ENCODE assay signal across 33 mouse cellular contexts in the genomic region with DNA sequence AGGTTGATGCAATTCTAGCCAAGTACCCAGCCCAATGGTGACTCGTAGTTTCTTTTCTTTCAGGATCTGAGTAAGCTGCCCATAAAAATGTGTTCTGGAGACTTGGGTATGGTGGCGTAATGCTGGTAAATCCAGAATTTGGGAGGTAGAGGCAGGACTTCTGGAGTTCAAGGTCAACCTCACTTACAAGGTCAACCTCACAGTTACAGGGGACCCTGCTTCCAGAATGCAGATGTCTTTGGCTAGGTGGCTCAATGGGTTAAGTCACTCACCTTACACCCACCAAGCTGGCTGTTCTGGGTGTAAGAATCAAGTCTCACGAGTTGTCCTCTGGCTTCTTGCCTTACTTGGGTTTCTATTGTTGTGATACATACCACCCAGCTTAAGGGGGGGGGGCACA. TPM values are rescaled to one million over a fixed set of nuclear protein-coding genes. Genes with fewer than 3 reads are reported as not detected.
DNase-seq lines count a peak whose midpoint lies in the region; ATAC-seq and TF ChIP-seq lines count a peak whose summit lies in the region.
"Had no signal": no experiment of that assay in that cellular context is flagged by ENCODE, and none has a peak within 500 bp of the region (broad histone marks: within the 10 kb centered on the region; RNA-seq: fewer than 3 reads in every experiment).

No protein-coding gene starts in this region.

- H3K9me3 ChIP-seq in midbrain, embryonic 11.5 days (ENCODE audit: control insufficient read depth, low read length) = no peaks in the 10 kb centered on the region
- H3K9me3 ChIP-seq: embryonic facial prominence, embryonic 10.5 days; embryonic facial prominence, embryonic 13.5 days; forebrain, embryonic 10.5 days; forebrain, embryonic 13.5 days; hindbrain, embryonic 12.5 days; hindbrain, embryonic 15.5 days had no signal

- WGBS in midbrain, embryonic 11.5 days = 86% methylated on average over 3 of the region's 3 CpGs

- H3K79me2 ChIP-seq in C2C12 (ENCODE audit: control insufficient read depth, insufficient read depth) = no peaks in the 10 kb centered on the region

- no peak overlapping the region for H3K4me2 ChIP-seq in midbrain, embryonic 11.5 days
- H3K4me2 ChIP-seq: embryonic facial prominence, embryonic 13.5 days; forebrain, embryonic 13.5 days; heart, embryonic 11.5 days; hindbrain, embryonic 12.5 days; hindbrain, embryonic 15.5 days had no signal

- H3K36me3 ChIP-seq in C2C12 (ENCODE audit: control insufficient read depth, insufficient read depth) = no peaks in the 10 kb centered on the region
- no peaks in the 10 kb centered on the region for H3K36me3 ChIP-seq in midbrain, embryonic 11.5 days (ENCODE audit: control insufficient read depth, insufficient read depth, low read length)
- H3K36me3 ChIP-seq: embryonic facial prominence, embryonic 10.5 days; embryonic facial prominence, embryonic 13.5 days; forebrain, embryonic 10.5 days; hindbrain, embryonic 12.5 days; hindbrain, embryonic 15.5 days had no signal

- no peak overlapping the region for H3K9ac ChIP-seq in midbrain, embryonic 11.5 days (ENCODE audit: low read length)
- H3K9ac ChIP-seq: embryonic facial prominence, embryonic 13.5 days; forebrain, embryonic 13.5 days; hindbrain, embryonic 12.5 days; hindbrain, embryonic 15.5 days had no signal

- H3ac ChIP-seq in C2C12 (ENCODE audit: control insufficient read depth, insufficient read length, low read depth) = no peak overlapping the region

- no peak overlapping the region for H3K27ac ChIP-seq in midbrain, embryonic 11.5 days (ENCODE audit: low read depth, low read length)
- H3K27ac ChIP-seq: embryonic facial prominence, embryonic 10.5 days; embryonic facial prominence, embryonic 13.5 days; forebrain, embryonic 10.5 days; forebrain, embryonic 13.5 days; gastrocnemius, adult 2 months; hindbrain, embryonic 12.5 days; hindbrain, embryonic 15.5 days had no signal

- H3K79me3 ChIP-seq in C2C12 (ENCODE audit: low read depth) = no peaks in the 10 kb centered on the region

- H3K4me1 ChIP-seq in midbrain, embryonic 11.5 days (ENCODE audit: control insufficient read depth, insufficient read depth, low read length) = 0 out of 2 replicates have a peak, but pooled peaks cover 4% of the 10 kb centered on the region

- peak; percentile 65 for DNase-seq in ES-CJ7 (ENCODE audit: low read depth, low spot score)
- peak; percentile 66 for DNase-seq in R1 (ENCODE audit: low read depth, low spot score)
- no peak for DNase-seq in midbrain, embryonic 11.5 days (ENCODE audit: low spot score, missing footprints)
- no peak for DNase-seq in yolk sac, embryonic 10.5 days (ENCODE audit: low spot score)
- no peak for DNase-seq in adrenal gland, postnatal 36 days
- DNase-seq: adrenal gland, postnatal 10 days; cerebellum, adult 11 months; cerebellum, adult 8-10 months; cerebellum, postnatal 10 days; cerebellum, postnatal 36 days; embryo, embryonic 11 days; gastrocnemius, adult 2 months; gastrocnemius, postnatal 14 days; kidney, adult 18-20 months had no signal

- no peak overlapping the region for H3K4me3 ChIP-seq in C2C12 (ENCODE audit: insufficient read depth, poor library complexity, severe bottlenecking)
- H3K4me3 ChIP-seq in midbrain, embryonic 11.5 days (ENCODE audit: low read depth, low read length) = no peak overlapping the region
- H3K4me3 ChIP-seq: embryonic facial prominence, embryonic 10.5 days; embryonic facial prominence, embryonic 13.5 days; forebrain, embryonic 10.5 days; forebrain, embryonic 13.5 days; gastrocnemius, adult 2 months; hindbrain, embryonic 12.5 days; hindbrain, embryonic 15.5 days had no signal

- TF ChIP-seq CTCF in C2C12 (IDR thresholded peaks at IDR 0.05; ENCODE audit: control insufficient read depth, insufficient read depth, insufficient read length) = no peak

- no peaks in the 10 kb centered on the region for H3K27me3 ChIP-seq in C2C12 (ENCODE audit: control insufficient read depth, insufficient read depth, insufficient read length)
- H3K27me3 ChIP-seq in midbrain, embryonic 11.5 days (ENCODE audit: control insufficient read depth, insufficient read depth, low read length) = no peaks in the 10 kb centered on the region
- H3K27me3 ChIP-seq: embryonic facial prominence, embryonic 13.5 days; forebrain, embryonic 13.5 days; hindbrain, embryonic 15.5 days had no signal

- no peak for ATAC-seq in midbrain, embryonic 11.5 days (ENCODE audit: low FRiP score)
- ATAC-seq: forebrain, embryonic 13.5 days; forebrain, embryonic 16.5 days; intestine, embryonic 16.5 days had no signal

TF ChIP-seq in C2C12, 6 proteins besides CTCF, POLR2A, EP300 and RAD21:
- TF ChIP-seq MAX (IDR thresholded peaks at IDR 0.05) (no peak), CEBPB (IDR thresholded peaks at IDR 0.05; ENCODE audit: low read depth) (peak; percentile 32)

RNA-seq across cellular contexts. Expression of a gene that starts 14.8 kb away (rescaled TPM):
- polyA plus RNA-seq in C2C12 (2012; fragmentation: generic; extraction: Trizol) = 1.7 TPM
- 0.21 TPM in 1 of 2 replicates, not detected in the other for polyA plus RNA-seq in midbrain, embryonic 11.5 days (2014; fragmentation: Nextera tagmentation; extraction: Ambion mirVana)
- total RNA-seq in adrenal gland, postnatal 36 days (2021) = not detected
- total RNA-seq: adrenal gland, adult 18-20 months; CH12.LX; heart, adult 8-10 months; heart, postnatal 25 days; hematopoietic stem cell, adult 5-6 weeks; MEL had no signal
- polyA plus RNA-seq: cortical plate, adult 2 months; forebrain, embryonic 13.5 days; forebrain, embryonic 16.5 days; heart, embryonic 11.5 days; heart, embryonic 14.5 days; heart, postnatal 0 days; hindbrain, embryonic 15.5 days had no signal

RNA-seq across cellular contexts. Expression of a gene that starts 17.3 kb away (rescaled TPM):
- polyA plus RNA-seq in C2C12 (2012; fragmentation: generic; extraction: Trizol) = 264 TPM
- 45.1 and 46.8 TPM in 2 replicates for polyA plus RNA-seq in midbrain, embryonic 11.5 days (2014; fragmentation: Nextera tagmentation; extraction: Ambion mirVana)
- total RNA-seq in adrenal gland, postnatal 36 days (2021) = 100 to 1,000 TPM; 132 to 137 TPM

RNA-seq across cellular contexts. Expression of a gene that starts 42.4 kb away (rescaled TPM):
- 0.04 TPM for polyA plus RNA-seq in C2C12 (2012; fragmentation: generic; extraction: Trizol)
- polyA plus RNA-seq in midbrain, embryonic 11.5 days (2014; fragmentation: Nextera tagmentation; extraction: Ambion mirVana) = 0.52 and 0.84 TPM in 2 replicates
- not detected for total RNA-seq in adrenal gland, postnatal 36 days (2021)
- total RNA-seq: CH12.LX; heart, postnatal 25 days; MEL had no signal
- polyA plus RNA-seq: heart, postnatal 0 days had no signal

RNA-seq across cellular contexts. Expression of a gene that starts 43.6 kb away (rescaled TPM):
- 2,021 TPM for polyA plus RNA-seq in C2C12 (2012; fragmentation: generic; extraction: Trizol)
- polyA plus RNA-seq in midbrain, embryonic 11.5 days (2014; fragmentation: Nextera tagmentation; extraction: Ambion mirVana) = 1,614 and 1,690 TPM in 2 replicates
- total RNA-seq in adrenal gland, postnatal 36 days (2021) = 1,000 to 10,000 TPM; 1,888 to 2,360 TPM

RNA-seq across cellular contexts. Expression of a gene that starts 53.0 kb away (rescaled TPM):
- 131 TPM for polyA plus RNA-seq in C2C12 (2012; fragmentation: generic; extraction: Trizol)
- polyA plus RNA-seq in midbrain, embryonic 11.5 days (2014; fragmentation: Nextera tagmentation; extraction: Ambion mirVana) = 97.2 and 102 TPM in 2 replicates
- 10 to 100 TPM; 43.4 to 75.9 TPM for total RNA-seq in adrenal gland, postnatal 36 days (2021)

Comparison
In these comparisons a context has a peak if more than half of its experiments do, and no peak if none do; other contexts are left out.
1. DNase-seq: peak in ES-CJ7 (single experiment) and R1 (single experiment); none in midbrain, embryonic 11.5 days (single experiment), yolk sac, embryonic 10.5 days (single experiment) and adrenal gland, postnatal 36 days (0 of 2).